Mouse (Mus musculus) activated CD4-positive, CD25-positive, alpha-beta regulatory T cell, adult 4 months (primary cell): ENCODE data around the gene Afg1l. TPM values are rescaled to one million over a fixed set of nuclear protein-coding genes. Genes with fewer than 3 reads are reported as not detected.
A peak's percentile ranks its signal among the peaks of the same experiment; 100 is the strongest.

ENCODE experiments used
- ATAC-seq: one replicate; pipeline ENCODE4 v1.8.0; 2017
- polyA plus RNA-seq, 2 experiments: library from polyadenylated mRNA; unstranded; fragments of 100-300 nt; shearing (Covaris generic); gene quantifications; one replicate each; pipeline ENCODE4 v1.2.1; 2017

Gene Afg1l
- polyA plus RNA-seq, 2 experiments from 2014 or later = 2.9 to 5.2 TPM

- ATAC-seq = no peak
Measured at GRCm38 (mm10) chr10:42294392-42294791, 184.0 kb downstream of the Afg1l start.

- ATAC-seq = no peak
Measured at GRCm38 (mm10) chr10:42293877-42294276, 184.5 kb downstream of the Afg1l start.

- peak; percentile 40 for ATAC-seq
Measured at GRCm38 (mm10) chr10:42291360-42291759, 187.0 kb downstream of the Afg1l start.

- no peak for ATAC-seq
Measured at GRCm38 (mm10) chr10:42287666-42288065, 190.7 kb downstream of the Afg1l start.

DNA sequence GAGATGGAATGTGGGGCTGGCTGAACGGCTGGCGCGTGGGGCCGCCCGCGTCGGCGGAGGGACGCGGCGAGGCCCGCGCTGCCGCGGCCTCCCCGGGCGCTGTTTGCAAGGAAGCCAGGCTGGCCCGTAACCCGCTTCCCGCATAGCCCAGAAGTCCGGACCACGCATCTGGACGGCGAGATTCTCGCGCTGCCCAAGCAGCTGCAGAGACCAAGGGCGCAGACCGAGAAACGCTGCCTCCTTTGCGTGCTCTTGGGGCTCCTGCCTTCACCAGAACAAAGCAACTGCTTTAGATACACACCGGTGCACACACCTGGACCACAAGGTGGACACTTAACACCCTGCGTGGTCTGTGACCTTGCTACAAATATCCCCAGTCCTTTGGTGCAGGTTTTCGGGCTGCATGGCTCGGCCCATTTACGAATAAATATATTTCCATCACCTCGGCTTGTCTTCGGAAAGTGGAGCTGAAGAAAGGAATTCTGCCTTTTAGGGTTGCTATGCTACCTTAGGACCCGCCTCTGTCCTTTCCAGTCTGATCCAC is 200.0 kb downstream of the Afg1l start:
- ATAC-seq = no peak

GRCm38 (mm10) chr10:42277476-42278306 is 200.7 kb downstream of the Afg1l start:
- peak; percentile 80 for ATAC-seq

DNA sequence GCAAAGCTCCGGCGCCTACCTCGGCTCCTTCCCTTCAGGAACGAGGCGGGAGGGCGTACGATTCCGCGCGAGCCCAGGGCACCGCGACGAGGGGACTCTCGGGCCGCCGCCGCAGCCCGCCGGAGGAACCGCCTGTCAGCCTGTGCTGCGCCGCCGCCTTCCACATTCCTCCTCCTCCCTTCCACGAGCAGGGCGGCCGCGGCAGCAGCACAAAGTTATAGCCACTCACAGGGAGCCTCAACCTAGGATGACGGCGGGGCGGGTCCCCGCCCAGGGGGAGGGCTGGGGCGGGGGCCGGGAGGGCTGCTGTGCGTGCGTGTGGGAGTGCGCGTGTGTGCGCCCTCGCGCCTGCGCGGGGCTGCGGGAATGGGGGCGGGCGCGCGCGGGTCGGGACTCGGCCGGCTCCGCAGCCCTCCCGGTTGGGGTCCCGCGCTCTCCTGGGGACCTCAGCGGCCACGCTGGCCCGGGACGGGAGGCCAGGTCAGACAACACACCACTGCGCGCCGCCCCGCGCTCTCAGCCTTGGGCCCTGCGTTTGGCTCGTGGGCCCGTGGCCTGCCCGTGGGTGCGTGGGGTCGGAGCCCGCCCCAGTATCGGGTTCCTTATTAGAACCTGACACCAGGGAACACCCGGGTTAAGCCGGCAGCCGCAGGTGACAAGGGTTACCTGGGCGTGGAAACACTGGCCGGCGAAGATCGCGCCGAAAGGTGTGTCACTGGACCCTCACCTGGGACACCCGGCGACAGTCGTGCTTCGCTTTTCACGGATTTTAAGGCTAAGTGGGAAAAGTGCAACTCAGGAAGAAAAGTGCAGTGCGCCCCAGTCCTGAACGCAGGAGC is 201.6 kb downstream of the Afg1l start, which contains the start of gene Foxo3:
Foxo3 (minus strand) TSS at position 249 of the 839 bp plus-strand sequence.
- ATAC-seq = peak; percentile 34

DNA sequence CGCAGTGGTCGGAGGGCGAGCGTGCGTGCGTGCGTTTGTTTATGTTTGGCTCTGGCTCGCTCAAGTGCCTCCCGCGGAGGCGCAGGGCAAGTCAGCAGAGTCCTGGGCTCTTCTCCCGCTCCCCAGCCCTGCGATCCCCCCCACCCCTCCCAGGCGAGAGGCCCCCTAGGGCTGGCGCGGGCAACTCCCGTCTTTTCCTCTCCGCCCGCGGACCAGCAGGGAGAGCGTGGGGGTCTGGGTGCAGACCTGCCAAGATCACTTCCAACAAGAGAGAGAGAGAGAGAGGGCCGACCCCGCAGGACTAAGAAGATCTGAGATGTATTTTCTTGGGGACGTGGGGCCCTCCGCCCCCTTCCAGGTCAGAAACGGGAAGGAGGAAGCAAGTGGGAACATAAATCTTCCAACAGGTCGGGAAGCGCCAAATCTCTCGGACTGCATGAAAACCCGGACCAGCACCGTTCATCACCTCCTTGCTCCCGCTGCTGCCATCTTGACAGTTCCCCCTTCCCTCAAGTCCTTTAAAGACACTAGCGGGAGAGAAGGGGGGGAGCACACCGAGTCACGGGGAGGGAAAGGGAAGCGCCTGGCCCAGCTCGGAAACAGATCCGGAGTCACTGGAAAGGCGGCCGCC is 202.4 kb downstream of the Afg1l start:
- ATAC-seq = no peak

- no peak for ATAC-seq
Measured at GRCm38 (mm10) chr10:42275401-42275870, 202.9 kb downstream of the Afg1l start.

- no peak for ATAC-seq
Measured at GRCm38 (mm10) chr10:42274712-42275400, 203.5 kb downstream of the Afg1l start.

GRCm38 (mm10) chr10:42273760-42274691 is 204.3 kb downstream of the Afg1l start:
- no peak for ATAC-seq

DNA sequence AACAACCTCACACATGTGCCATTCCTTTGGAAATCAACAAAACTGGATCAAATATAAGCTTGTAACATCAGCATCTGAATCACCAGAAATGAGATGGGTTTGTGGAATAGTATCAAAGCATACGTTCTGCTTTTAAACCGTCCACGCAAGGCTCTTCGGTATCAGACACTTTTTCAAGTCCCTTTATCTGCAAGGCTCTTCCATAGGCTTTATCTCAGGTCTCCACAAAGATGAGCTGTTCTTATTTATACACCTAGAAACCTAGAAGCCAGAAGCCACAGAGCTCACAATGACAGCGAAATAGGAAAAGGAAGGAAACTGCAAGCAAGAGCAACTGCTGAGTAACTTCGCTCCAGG is 205.0 kb downstream of the Afg1l start:
- no peak for ATAC-seq

GRCm38 (mm10) chr10:42271454-42272230 is 206.7 kb downstream of the Afg1l start:
- no peak for ATAC-seq

GRCm38 (mm10) chr10:42270277-42271083 is 207.9 kb downstream of the Afg1l start:
- ATAC-seq = no peak

GRCm38 (mm10) chr10:42269281-42270025 is 208.9 kb downstream of the Afg1l start:
- ATAC-seq = peak; percentile 84

DNA sequence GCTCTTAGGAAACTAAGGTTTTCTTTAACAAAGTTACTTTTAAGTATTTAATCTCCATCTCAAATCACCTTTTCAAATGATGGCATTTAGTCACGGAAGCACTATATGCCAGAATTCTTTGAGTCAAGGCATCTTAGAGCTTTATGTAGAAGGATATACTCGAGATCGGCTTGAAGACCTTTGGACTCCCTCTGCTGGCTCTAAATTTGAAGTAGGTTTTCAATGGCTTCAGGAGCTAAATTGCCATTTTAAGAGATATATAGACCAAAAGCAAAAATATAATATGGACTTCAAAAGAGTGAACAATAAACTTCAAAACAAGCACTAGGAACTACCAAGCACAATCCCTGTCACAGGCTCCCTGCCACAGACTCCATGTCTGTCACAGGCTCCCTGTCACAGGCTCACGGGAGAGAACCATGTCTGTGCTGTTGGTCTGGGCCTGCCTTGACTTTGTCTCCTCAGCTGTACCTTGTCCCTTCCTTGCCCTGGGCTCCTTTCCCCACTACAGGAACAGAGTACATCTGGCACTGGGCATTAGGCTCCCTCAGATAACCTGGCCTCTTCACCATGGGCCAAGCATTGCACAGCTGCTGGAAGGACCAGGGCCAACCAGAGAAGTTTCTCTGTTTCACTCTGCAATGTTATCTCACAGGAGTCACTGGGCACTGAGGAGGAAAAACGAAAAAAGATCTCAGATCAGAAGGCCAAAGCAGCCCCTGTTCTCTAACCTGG is 210.4 kb downstream of the Afg1l start:
- ATAC-seq = no peak

DNA sequence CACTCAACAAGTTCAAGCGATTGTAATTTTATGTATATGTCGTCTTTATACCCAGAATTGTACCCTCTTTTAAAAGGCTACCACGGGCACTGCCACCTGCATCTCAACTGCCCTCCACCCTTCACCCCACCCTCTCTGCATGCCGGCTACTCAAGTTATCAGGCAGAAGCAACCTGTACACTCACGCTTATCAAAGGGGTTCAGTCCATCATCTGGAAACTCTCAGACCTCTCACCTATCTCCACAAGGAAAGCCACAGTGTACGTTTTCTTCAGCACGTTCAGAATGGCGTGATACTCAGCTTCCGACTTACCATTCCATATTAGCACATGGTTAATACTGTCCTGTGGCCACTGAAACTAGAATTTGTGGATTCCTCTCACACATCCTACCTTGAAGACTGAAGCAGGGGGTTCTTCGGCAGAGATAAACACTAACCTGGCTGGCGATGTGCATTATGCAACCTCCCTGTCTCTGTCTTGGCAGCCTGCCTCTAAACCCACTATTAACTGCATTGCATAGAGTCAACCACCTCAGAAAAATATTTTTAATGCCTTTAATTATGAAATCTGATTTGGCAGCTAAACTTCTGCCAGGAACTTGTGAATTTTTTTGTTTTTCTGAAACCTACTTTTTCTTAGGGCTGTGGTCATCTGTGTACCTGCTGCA is 213.2 kb downstream of the Afg1l start:
- no peak for ATAC-seq
